Mouse (Mus musculus): Measurements from ENCODE around the gene Slc25a33. TPM values are rescaled to one million over a fixed set of nuclear protein-coding genes. Genes with fewer than 3 reads are reported as not detected.
A peak's percentile ranks its signal among the peaks of the same experiment; 100 is the strongest.

Gene Slc25a33
- total and polyA plus RNA-seq, 2 experiments = 12.7 to 14.3 TPM

- H3K27ac ChIP-seq (replicated peaks; ENCODE audit: insufficient read depth, low read depth, low read length) = peak overlapping the region; percentile 38
- DNase-seq (ENCODE audit: extremely low read depth, low read depth, low spot score) = peak; percentile 98
- no peaks in the 10 kb centered on the region for H3K79me2 ChIP-seq (ENCODE audit: control insufficient read depth, insufficient read depth, low read length)
- peaks cover 48% of the 10 kb centered on the region for H3K4me1 ChIP-seq (ENCODE audit: control insufficient read depth, insufficient read depth, low read length)
- WGBS = 18% methylated on average over 13 of the region's 13 CpGs
- H3K4me3 ChIP-seq (ENCODE audit: insufficient read depth, low read depth, low read length) = no peak overlapping the region
- no peak overlapping the region for H3K9ac ChIP-seq (ENCODE audit: low read depth, low read length)
- H3K27me3 ChIP-seq (ENCODE audit: control insufficient read depth, insufficient read depth, low read length) = no peaks in the 10 kb centered on the region
- TF ChIP-seq POLR2A (IDR thresholded peaks at IDR 0.05; ENCODE audit: extremely low read depth, insufficient read depth, low read length) (no peak), CTCF (IDR thresholded peaks at IDR 0.05; ENCODE audit: low read depth, low read length) (peak; percentile 59; the same call in 1 of the 2 replicates)
- no peaks in the 10 kb centered on the region for H3K36me3 ChIP-seq (ENCODE audit: control insufficient read depth, insufficient read depth, low read length)
Observed at GRCm38 (mm10) chr4:149793156-149794009, 19.3 kb upstream of the Slc25a33 start.

GRCm38 (mm10) chr4:149792159-149792800 lies 18.2 kb upstream of the Slc25a33 start:
- no peaks in the 10 kb centered on the region for H3K79me2 ChIP-seq (ENCODE audit: control insufficient read depth, insufficient read depth, low read length)
- no peaks in the 10 kb centered on the region for H3K27me3 ChIP-seq (ENCODE audit: control insufficient read depth, insufficient read depth, low read length)
- peak; percentile 97 for DNase-seq (ENCODE audit: extremely low read depth, low read depth, low spot score)
- peaks cover 39% of the 10 kb centered on the region for H3K4me1 ChIP-seq (ENCODE audit: control insufficient read depth, insufficient read depth, low read length)
- no peak for TF ChIP-seq CTCF (IDR thresholded peaks at IDR 0.05; ENCODE audit: low read depth, low read length)
- no peak for TF ChIP-seq POLR2A (IDR thresholded peaks at IDR 0.05; ENCODE audit: extremely low read depth, insufficient read depth, low read length)
- 0 out of 2 replicates have a peak overlapping the region, but pooled peaks have one; percentile 22 for H3K9ac ChIP-seq (ENCODE audit: low read depth, low read length)
- no peaks in the 10 kb centered on the region for H3K36me3 ChIP-seq (ENCODE audit: control insufficient read depth, insufficient read depth, low read length)
- no peak overlapping the region for H3K4me3 ChIP-seq (ENCODE audit: insufficient read depth, low read depth, low read length)
- WGBS = 16% methylated on average over 10 of the region's 10 CpGs
- peak overlapping the region; percentile 79 for H3K27ac ChIP-seq (replicated peaks; ENCODE audit: insufficient read depth, low read depth, low read length)

- H3K4me1 ChIP-seq (ENCODE audit: control insufficient read depth, insufficient read depth, low read length) = peaks cover 34% of the 10 kb centered on the region
- no peaks in the 10 kb centered on the region for H3K27me3 ChIP-seq (ENCODE audit: control insufficient read depth, insufficient read depth, low read length)
- WGBS = 43% methylated on average over 4 of the region's 4 CpGs
- peak; percentile 77 for DNase-seq (ENCODE audit: extremely low read depth, low read depth, low spot score)
- no peak overlapping the region for H3K4me3 ChIP-seq (ENCODE audit: insufficient read depth, low read depth, low read length)
- no peak for TF ChIP-seq CTCF (IDR thresholded peaks at IDR 0.05; ENCODE audit: low read depth, low read length)
- no peak for TF ChIP-seq POLR2A (IDR thresholded peaks at IDR 0.05; ENCODE audit: extremely low read depth, insufficient read depth, low read length)
- H3K9ac ChIP-seq (ENCODE audit: low read depth, low read length) = no peak overlapping the region
- H3K27ac ChIP-seq (replicated peaks; ENCODE audit: insufficient read depth, low read depth, low read length) = peak overlapping the region; percentile 79
- H3K79me2 ChIP-seq (ENCODE audit: control insufficient read depth, insufficient read depth, low read length) = no peaks in the 10 kb centered on the region
- H3K36me3 ChIP-seq (ENCODE audit: control insufficient read depth, insufficient read depth, low read length) = no peaks in the 10 kb centered on the region
Observed at GRCm38 (mm10) chr4:149791470-149791869, 17.4 kb upstream of the Slc25a33 start.

GRCm38 (mm10) chr4:149790969-149791368 lies 16.9 kb upstream of the Slc25a33 start:
- WGBS = 21% methylated on average over 2 of the region's 2 CpGs
- no peak overlapping the region for H3K4me3 ChIP-seq (ENCODE audit: insufficient read depth, low read depth, low read length)
- H3K27me3 ChIP-seq (ENCODE audit: control insufficient read depth, insufficient read depth, low read length) = no peaks in the 10 kb centered on the region
- no peaks in the 10 kb centered on the region for H3K79me2 ChIP-seq (ENCODE audit: control insufficient read depth, insufficient read depth, low read length)
- peak; percentile 98 for DNase-seq (ENCODE audit: extremely low read depth, low read depth, low spot score)
- H3K4me1 ChIP-seq (ENCODE audit: control insufficient read depth, insufficient read depth, low read length) = peaks cover 29% of the 10 kb centered on the region
- H3K9ac ChIP-seq (ENCODE audit: low read depth, low read length) = no peak overlapping the region
- no peak for TF ChIP-seq POLR2A (IDR thresholded peaks at IDR 0.05; ENCODE audit: extremely low read depth, insufficient read depth, low read length)
- TF ChIP-seq CTCF (IDR thresholded peaks at IDR 0.05; ENCODE audit: low read depth, low read length) = no peak
- H3K36me3 ChIP-seq (ENCODE audit: control insufficient read depth, insufficient read depth, low read length) = no peaks in the 10 kb centered on the region
- H3K27ac ChIP-seq (replicated peaks; ENCODE audit: insufficient read depth, low read depth, low read length) = peak overlapping the region; percentile 79

- Histone ChIP-seq H3K9ac (ENCODE audit: low read depth, low read length) (no peak overlapping the region), H3K4me1 (ENCODE audit: control insufficient read depth, insufficient read depth, low read length) (peaks cover 28% of the 10 kb centered on the region), H3K79me2 (ENCODE audit: control insufficient read depth, insufficient read depth, low read length) (no peaks in the 10 kb centered on the region), H3K36me3 (ENCODE audit: control insufficient read depth, insufficient read depth, low read length) (no peaks in the 10 kb centered on the region), H3K27ac (replicated peaks; ENCODE audit: insufficient read depth, low read depth, low read length) (peak overlapping the region; percentile 79), H3K4me3 (ENCODE audit: insufficient read depth, low read depth, low read length) (no peak overlapping the region), H3K27me3 (ENCODE audit: control insufficient read depth, insufficient read depth, low read length) (no peaks in the 10 kb centered on the region)
- TF ChIP-seq POLR2A (IDR thresholded peaks at IDR 0.05; ENCODE audit: extremely low read depth, insufficient read depth, low read length) (no peak), CTCF (IDR thresholded peaks at IDR 0.05; ENCODE audit: low read depth, low read length) (no peak)
- peak; percentile 46 for DNase-seq (ENCODE audit: extremely low read depth, low read depth, low spot score)
- WGBS = 34% methylated on average over 4 of the region's 4 CpGs
Observed at GRCm38 (mm10) chr4:149790546-149790945, 16.5 kb upstream of the Slc25a33 start.
